Mouse (Mus musculus) G1E (cell line): ENCODE measurements around the gene Spag17.

Experiments used
- CTCF ChIP-seq: IDR thresholded peaks from 2 replicates; pipeline ENCODE4 v1.5.1; 2012; ENCODE audit warnings: low read depth, low read length, inconsistent platforms, mixed read lengths
- GATA1 ChIP-seq: IDR thresholded peaks from 2 replicates; pipeline ENCODE4 v1.6.1; 2012; ENCODE audit warnings: borderline replicate concordance, low read length, inconsistent platforms, mixed read lengths
- TAL1 ChIP-seq: conservative IDR thresholded peaks from 2 replicates; pipeline ENCODE4 v1.6.1; 2012; ENCODE audit warnings: low read depth, low read length, inconsistent platforms, mixed read lengths

DNA sequence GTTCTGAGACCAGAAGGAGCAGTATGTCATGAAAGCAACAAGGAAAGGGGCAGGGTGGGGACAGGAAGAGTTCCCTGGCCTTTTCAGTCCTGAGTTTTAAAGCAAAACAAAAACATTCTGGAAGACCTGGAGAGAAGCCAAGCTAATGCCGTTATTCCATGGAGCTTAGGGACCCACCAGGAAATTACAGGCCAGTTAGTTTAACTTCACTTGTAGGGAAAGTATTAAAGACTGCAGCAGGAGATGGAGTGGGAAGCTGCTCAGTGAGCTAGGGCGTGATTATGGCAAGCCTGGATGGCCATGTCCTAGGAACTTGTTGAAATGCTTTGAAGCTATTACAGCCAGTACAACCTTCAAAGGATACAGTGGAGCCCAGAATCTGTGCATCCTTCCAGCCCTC lies 60.0 kb downstream of the Spag17 start:
- no peak for TF ChIP-seq CTCF
- no peak for TF ChIP-seq GATA1
- TF ChIP-seq TAL1 = no peak
